Mouse (Mus musculus) cortical plate, adult 2 months (tissue): ENCODE results near the gene Tmem259.

Experiments
- CTCF ChIP-seq: fragments of 200-500 bp; IDR thresholded peaks from 2 replicates; pipeline ENCODE4 v1.5.1; 2011; ENCODE audit warnings: mild to moderate bottlenecking, control low read depth, low read length; ENCODE audit not compliant: insufficient read depth; ENCODE audit errors: extremely low read depth
- POLR2A ChIP-seq: fragments of 200-500 bp; IDR thresholded peaks from 2 replicates; pipeline ENCODE4 v1.6.1; 2011; ENCODE audit warnings: mild to moderate bottlenecking, low read length, control low read depth; ENCODE audit not compliant: insufficient read depth; ENCODE audit errors: extremely low read depth

GRCm38 (mm10) chr10:79977324-79977723, 6.8 kb downstream of the Tmem259 start:
- TF ChIP-seq POLR2A = no peak
- TF ChIP-seq CTCF = no peak
